Mouse (Mus musculus) activated CD4-positive, CD25-positive, alpha-beta regulatory T cell, adult 9 weeks (primary cell): ENCODE data around the gene Prss22. TPM values are rescaled to one million over a fixed set of nuclear protein-coding genes. Genes with fewer than 3 reads are reported as not detected.

Experiments
- polyA plus RNA-seq: library from polyadenylated mRNA; unstranded; fragments of 100-300 nt; shearing (Covaris generic); gene quantifications from one replicate; pipeline ENCODE4 v1.2.1, GENCODE M21; 2017

Gene Prss22
- polyA plus RNA-seq = not detected

GRCm38 (mm10) chr17:23997901-23998300 lies at the start of gene Prss22:
Prss22 (minus strand) TSS chr17:23998100.

GRCm38 (mm10) chr17:24037844-24038243 lies 39.9 kb upstream of the Prss22 start, which contains the start of gene Prss27:
Prss27 (plus strand) TSS chr17:24038144.

GRCm38 (mm10) chr17:23980297-23980909 lies 17.5 kb downstream of the Prss22 start, which contains the start of gene Prss30:
Prss30 (minus strand) TSS chr17:23980566.

GRCm38 (mm10) chr17:23955174-23955573 lies 42.7 kb downstream of the Prss22 start, which contains the start of gene Sbpl:
Sbpl (minus strand) TSS chr17:23955274.

Other genes starting within 250 kb of the Prss22 start
- 31.6 TPM for gene Flywch1, start 226.5 kb downstream of the Prss22 start, polyA plus RNA-seq
- gene Flywch2, start 212.0 kb downstream of the Prss22 start, polyA plus RNA-seq = 4.9 TPM
- gene Srrm2, start 207.6 kb downstream of the Prss22 start, polyA plus RNA-seq = 454 TPM
- 708 TPM for gene Elob, start 169.0 kb downstream of the Prss22 start, polyA plus RNA-seq
- 0.49 TPM for gene Prss33, start 162.0 kb downstream of the Prss22 start, polyA plus RNA-seq
- not detected for gene Prss32, start 154.2 kb downstream of the Prss22 start, polyA plus RNA-seq
- 5.6 TPM for gene Prss41, start 153.9 kb downstream of the Prss22 start, polyA plus RNA-seq
- not detected for gene Prss21, start 130.0 kb downstream of the Prss22 start, polyA plus RNA-seq
- not detected for gene Dcpp1, start 117.2 kb downstream of the Prss22 start, polyA plus RNA-seq
- gene Dcpp2, start 117.2 kb downstream of the Prss22 start, polyA plus RNA-seq = not detected
- not detected for gene Dcpp3, start 80.6 kb downstream of the Prss22 start, polyA plus RNA-seq
- gene Sbp, start 56.4 kb downstream of the Prss22 start, polyA plus RNA-seq = not detected
- not detected for gene Sbpl, start 42.8 kb downstream of the Prss22 start, polyA plus RNA-seq
- gene Prss30, start 17.5 kb downstream of the Prss22 start, polyA plus RNA-seq = 0.61 TPM
- 0.88 TPM for gene Prss27, start 40.0 kb upstream of the Prss22 start, polyA plus RNA-seq
- gene Kctd5, start 75.4 kb upstream of the Prss22 start, polyA plus RNA-seq = 8.6 TPM
- gene Pdpk1, start 152.8 kb upstream of the Prss22 start, polyA plus RNA-seq = 59.4 TPM
- gene Amdhd2, start 165.7 kb upstream of the Prss22 start, polyA plus RNA-seq = 43.3 TPM
- 362 TPM for gene Atp6v0c, start 171.6 kb upstream of the Prss22 start, polyA plus RNA-seq
- 1.1 TPM for gene Tbc1d24, start 207.5 kb upstream of the Prss22 start, polyA plus RNA-seq
- gene Ntn3, start 211.4 kb upstream of the Prss22 start, polyA plus RNA-seq = not detected
- gene Tedc2, start 222.8 kb upstream of the Prss22 start, polyA plus RNA-seq = 5.1 TPM